Mouse (Mus musculus) hindbrain, embryonic 15.5 days (tissue): Measurements from ENCODE around the gene Tle6. TPM values are rescaled to one million over a fixed set of nuclear protein-coding genes. Genes with fewer than 3 reads are reported as not detected.
A peak's percentile ranks its signal among the peaks of the same experiment; 100 is the strongest.

Experiments used
- ATAC-seq: fragments of 200-750 bp; cut with Nextera tagmentation; 2 replicates; pipeline ENCODE4 v1.8.0; 2017; ENCODE audit warnings: low read depth, moderate number of reproducible peaks, moderate TSS enrichment; ENCODE audit not compliant: low FRiP score
- H3K27ac ChIP-seq: fragments of 300-500 bp; sonication (generic); replicated peaks from 2 replicates; pipeline ENCODE4 v1.5.1; 2015; ENCODE audit warnings: mild to moderate bottlenecking, inconsistent platforms
- H3K27me3 ChIP-seq: fragments of 300-500 bp; sonication (generic); 2 replicates; pipeline ENCODE4 v1.6.1; 2015; ENCODE audit warnings: control low read depth, inconsistent platforms
- H3K36me3 ChIP-seq: fragments of 300-500 bp; sonication (generic); 2 replicates; pipeline ENCODE4 v1.6.1; 2015; ENCODE audit warnings: control low read depth, inconsistent platforms
- H3K4me1 ChIP-seq: fragments of 300-500 bp; sonication (generic); replicated peaks from 2 replicates; pipeline ENCODE4 v1.6.1; 2015; ENCODE audit warnings: control low read depth, inconsistent platforms
- H3K4me2 ChIP-seq: fragments of 300-500 bp; sonication (generic); 2 replicates; pipeline ENCODE4 v1.6.1; 2015; ENCODE audit warnings: moderate library complexity, mild to moderate bottlenecking, inconsistent platforms
- H3K4me3 ChIP-seq: fragments of 300-500 bp; sonication (generic); 2 replicates; pipeline ENCODE4 v1.5.1; 2015; ENCODE audit warnings: mild to moderate bottlenecking, inconsistent platforms
- H3K9ac ChIP-seq: fragments of 300-500 bp; sonication (generic); 2 replicates; pipeline ENCODE4 v1.6.1; 2015; ENCODE audit warnings: inconsistent platforms
- H3K9me3 ChIP-seq: fragments of 300-500 bp; sonication (generic); 2 replicates; pipeline ENCODE4 v1.6.1; 2016; ENCODE audit warnings: control low read depth, inconsistent platforms
- WGBS: fragments of 180-500 bp; shearing (Covaris S2); methylation state at CpG from one replicate; pipeline ENCODE4 v1.1.7; 2015; 5-methylcytosine and 5-hydroxymethylcytosine counted together
- polyA plus RNA-seq: library from polyadenylated mRNA; unstranded; fragments of >200 nt; fragmentation: Nextera tagmentation; extraction: Ambion mirVana; gene quantifications from 2 replicates; pipeline ENCODE4 v1.2.1, GENCODE M21; 2015

Tle6 gene
- polyA plus RNA-seq, 1 experiment from 2014 or later, result 8.7 TPM

- no peaks in the 10 kb centered on the region for H3K36me3 ChIP-seq
- WGBS, result 56% methylated on average over 6 of the region's 6 CpGs
These were observed 14.6 kb upstream of the Tle6 start for GRCm38 (mm10) chr10:81615486-81615885.

DNA sequence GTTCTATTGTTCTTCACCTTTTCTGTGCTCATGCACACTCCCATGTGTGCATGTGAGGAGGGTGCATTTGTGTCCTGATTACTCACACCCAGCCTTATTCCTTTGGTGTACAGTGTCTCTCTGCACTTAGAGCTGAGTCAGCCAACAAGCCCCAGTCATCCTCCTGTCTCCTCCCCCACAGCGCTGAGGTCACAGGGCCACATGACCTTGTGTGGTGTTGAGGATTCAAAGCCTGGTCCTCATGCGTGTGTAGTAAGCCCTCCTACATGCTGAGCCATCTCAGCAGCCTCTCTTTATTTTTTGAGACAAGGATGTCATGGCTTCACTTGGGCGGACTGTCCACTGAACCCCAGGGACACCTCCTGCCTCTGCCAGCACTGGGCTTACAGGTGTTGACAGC, 11.9 kb upstream of the Tle6 start:
- Histone ChIP-seq H3K4me2 (no peak overlapping the region), H3K4me3 (no peak overlapping the region), H3K36me3 (no peaks in the 10 kb centered on the region), H3K9ac (no peak overlapping the region), H3K4me1 (no peaks in the 10 kb centered on the region), H3K27ac (no peak overlapping the region), H3K27me3 (no peaks in the 10 kb centered on the region), H3K9me3 (no peaks in the 10 kb centered on the region)
- no peak for ATAC-seq
- WGBS, result 67% methylated on average over 3 of the region's 3 CpGs

More at GRCm38 (mm10) chr10:81615486-81615885, 14.6 kb upstream of the Tle6 start:
- Histone ChIP-seq H3K4me1 (no peaks in the 10 kb centered on the region), H3K27ac (no peak overlapping the region), H3K9me3 (no peaks in the 10 kb centered on the region), H3K9ac (no peak overlapping the region), H3K27me3 (no peaks in the 10 kb centered on the region), H3K4me2 (no peak overlapping the region), H3K4me3 (no peak overlapping the region)
- ATAC-seq, result no peak

DNA sequence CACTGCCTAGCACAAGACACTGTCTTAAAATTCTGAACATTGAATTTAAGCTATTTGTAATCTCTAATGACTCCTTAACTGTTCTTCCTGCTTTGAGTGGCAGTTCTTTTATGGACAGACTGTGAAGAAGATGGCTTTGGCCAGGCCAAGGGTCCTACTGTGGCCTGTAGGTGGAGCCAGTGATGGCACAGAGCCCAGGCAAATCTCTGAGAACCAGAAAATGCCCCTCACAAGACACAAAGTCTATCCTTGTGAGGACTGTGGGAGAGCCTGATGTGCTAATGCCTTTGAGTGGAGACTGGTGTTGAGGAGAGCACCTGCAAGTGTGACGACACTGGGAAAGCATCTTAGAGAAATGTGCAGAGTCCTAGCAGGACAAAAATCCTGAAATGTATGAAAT, 7.4 kb upstream of the Tle6 start:
- 91% methylated on average over 1 of the region's 1 CpGs for WGBS
- H3K9ac ChIP-seq, result no peak overlapping the region
- ATAC-seq, result no peak
- H3K27ac ChIP-seq, result no peak overlapping the region
- no peak overlapping the region for H3K4me2 ChIP-seq
- H3K4me3 ChIP-seq, result no peak overlapping the region
- H3K36me3 ChIP-seq, result no peaks in the 10 kb centered on the region
- H3K9me3 ChIP-seq, result no peaks in the 10 kb centered on the region
- H3K4me1 ChIP-seq, result peaks cover 20% of the 10 kb centered on the region
- H3K27me3 ChIP-seq, result no peaks in the 10 kb centered on the region

DNA sequence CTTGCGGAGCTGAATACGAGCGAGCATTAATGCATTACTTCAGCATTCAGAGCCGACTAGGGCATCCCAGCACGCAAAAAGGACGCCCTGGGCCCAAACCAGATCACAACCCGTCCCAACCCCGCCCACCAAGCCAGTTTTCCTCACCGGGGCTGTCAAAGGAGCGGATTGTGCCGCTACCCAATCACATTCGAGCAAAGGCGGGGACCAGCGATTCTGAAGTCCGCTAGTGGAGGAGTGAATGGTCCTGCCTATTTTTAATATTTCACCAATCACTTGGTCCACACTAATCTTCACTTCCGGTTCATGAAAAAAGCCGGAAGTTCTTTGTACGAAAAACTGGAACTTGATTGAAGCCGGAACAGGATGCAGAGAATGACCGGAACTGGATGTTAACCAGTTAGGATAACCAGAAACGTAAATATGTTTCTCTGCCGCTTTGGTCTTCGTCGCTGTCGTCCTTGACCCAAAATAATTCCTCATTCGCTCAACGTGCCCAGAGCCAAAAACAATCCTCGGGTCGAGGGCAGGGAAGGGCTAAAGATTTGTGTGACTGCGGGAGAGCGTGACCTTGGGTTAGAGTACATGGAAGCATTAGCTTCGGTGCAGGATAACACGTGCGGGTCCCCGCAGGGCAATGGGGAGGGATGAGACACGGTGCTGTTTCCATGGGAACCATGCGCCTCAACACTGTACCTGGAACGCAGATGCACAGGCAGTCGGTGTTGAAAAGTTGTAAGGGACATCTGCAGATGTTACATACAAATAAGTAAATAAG, 5.3 kb upstream of the Tle6 start, which contains the start of gene BC025920:
TSS of gene BC025920 (plus strand) at position 297 of the 778 bp plus-strand sequence.
- Histone ChIP-seq H3K4me3 (peak within 1 kb of the TSS; percentile 48), H3K9ac (peak within 1 kb of the TSS; percentile 50), H3K4me2 (peak within 1 kb of the TSS; percentile 71), H3K4me1 (peaks cover 34% of the 10 kb centered on the region), H3K36me3 (no peaks in the 10 kb centered on the region), H3K27ac (peak within 1 kb of the TSS; percentile 88), H3K9me3 (no peaks in the 10 kb centered on the region), H3K27me3 (peaks cover 8% of the 10 kb centered on the region; the same call in 1 of the 2 replicates)
- peak; percentile 92 for ATAC-seq
- under 1% methylated on average over 39 of the region's 39 CpGs for WGBS

- Histone ChIP-seq H3K9me3 (no peaks in the 10 kb centered on the region), H3K4me1 (peaks cover 39% of the 10 kb centered on the region), H3K4me3 (peak overlapping the region; percentile 48), H3K27me3 (peaks cover 8% of the 10 kb centered on the region; the same call in 1 of the 2 replicates), H3K4me2 (peak overlapping the region; percentile 62), H3K36me3 (no peaks in the 10 kb centered on the region), H3K9ac (peak overlapping the region; percentile 46), H3K27ac (peak overlapping the region; percentile 88)
- peak; percentile 25; the same call in 1 of the 2 replicates for ATAC-seq
- WGBS, result 3% methylated on average over 14 of the region's 14 CpGs
These were observed 4.7 kb upstream of the Tle6 start for GRCm38 (mm10) chr10:81605666-81605973.

DNA sequence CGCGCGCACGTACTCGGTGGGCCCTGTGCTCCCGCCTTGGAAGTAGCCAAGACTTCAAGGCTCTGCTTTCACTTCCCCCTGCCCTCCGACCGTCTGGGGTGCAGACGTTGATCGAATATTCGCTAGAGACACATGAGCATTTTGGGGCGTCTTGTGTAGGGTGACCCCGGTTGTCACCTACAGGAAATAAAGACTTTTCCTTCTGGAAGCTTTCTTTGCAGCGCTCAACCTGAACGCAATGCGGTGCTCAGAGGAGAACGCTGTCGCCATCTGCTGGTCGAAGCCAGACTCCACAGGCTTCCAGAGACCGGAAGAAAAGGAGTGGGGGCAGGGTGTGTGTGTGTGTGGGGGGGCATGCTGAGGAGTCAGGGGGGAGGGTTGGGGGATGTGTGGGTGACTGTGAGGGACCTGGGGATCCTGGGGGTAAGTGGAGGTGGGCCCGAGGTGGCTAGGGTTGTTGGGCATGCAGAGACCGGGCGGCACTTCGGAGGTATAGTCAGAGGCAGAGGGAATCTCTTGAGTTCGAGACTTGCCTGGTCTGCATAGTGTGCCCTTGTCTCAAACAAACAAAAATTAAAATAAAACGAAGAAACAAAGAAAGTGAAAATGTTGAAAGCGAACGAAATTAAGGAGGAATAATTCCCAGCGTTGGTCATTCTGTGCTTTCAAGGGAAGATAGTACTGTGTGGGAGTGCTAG, 4.2 kb upstream of the Tle6 start:
- Histone ChIP-seq H3K9ac (peak overlapping the region; percentile 46), H3K27me3 (peaks cover 8% of the 10 kb centered on the region; the same call in 1 of the 2 replicates), H3K4me2 (peak overlapping the region; percentile 62), H3K4me1 (peaks cover 44% of the 10 kb centered on the region), H3K27ac (peak overlapping the region; percentile 88), H3K36me3 (no peaks in the 10 kb centered on the region), H3K4me3 (peak overlapping the region; percentile 48), H3K9me3 (no peaks in the 10 kb centered on the region)
- peak; percentile 13; the same call in 1 of the 2 replicates for ATAC-seq
- WGBS, result 18% methylated on average over 29 of the region's 29 CpGs

- 83% methylated on average over 12 of the region's 12 CpGs for WGBS
These were observed 3.4 kb upstream of the Tle6 start for GRCm38 (mm10) chr10:81604019-81604967.

DNA sequence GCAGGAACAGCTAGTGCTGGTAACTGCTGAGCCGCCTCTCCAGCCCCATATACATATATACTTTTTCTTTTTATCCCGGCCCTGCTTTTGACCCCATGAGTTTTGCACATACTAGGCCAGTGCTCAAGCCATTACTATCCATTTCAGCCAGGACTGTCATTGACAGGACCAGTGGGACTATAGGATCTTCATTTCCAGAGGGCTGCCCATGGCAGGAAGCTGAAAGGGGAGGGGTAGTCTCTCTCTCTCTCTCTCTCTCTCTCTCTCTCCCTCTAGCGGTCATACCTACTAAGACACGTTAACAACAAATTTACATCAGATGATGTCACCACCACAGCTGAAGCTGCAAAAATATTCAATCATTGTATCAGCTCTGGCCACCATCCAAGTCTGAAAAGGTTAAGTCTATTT, 1.9 kb upstream of the Tle6 start:
- Histone ChIP-seq H3K4me2 (no peak overlapping the region), H3K9me3 (no peaks in the 10 kb centered on the region), H3K27ac (0 out of 2 replicates have a peak overlapping the region, but pooled peaks have one; percentile 11), H3K4me1 (peaks cover 46% of the 10 kb centered on the region), H3K4me3 (no peak overlapping the region), H3K27me3 (peaks cover 17% of the 10 kb centered on the region; the same call in 1 of the 2 replicates), H3K36me3 (no peaks in the 10 kb centered on the region), H3K9ac (no peak overlapping the region)
- no peak for ATAC-seq
- 16% methylated on average over 4 of the region's 4 CpGs for WGBS

More at GRCm38 (mm10) chr10:81604019-81604967, 3.4 kb upstream of the Tle6 start:
- Histone ChIP-seq H3K9me3 (no peaks in the 10 kb centered on the region), H3K4me2 (peak overlapping the region; percentile 62), H3K4me3 (peak overlapping the region; percentile 12; the same call in 1 of the 2 replicates), H3K9ac (no peak overlapping the region), H3K36me3 (no peaks in the 10 kb centered on the region), H3K27me3 (peaks cover 15% of the 10 kb centered on the region; the same call in 1 of the 2 replicates), H3K4me1 (peaks cover 44% of the 10 kb centered on the region), H3K27ac (peak overlapping the region; percentile 66; the same call in 1 of the 2 replicates)
- no peak for ATAC-seq

- no peak for ATAC-seq
- H3K27ac ChIP-seq, result no peak overlapping the region
- peak overlapping the region; percentile 78 for H3K4me2 ChIP-seq
- peaks cover 19% of the 10 kb centered on the region; the same call in 1 of the 2 replicates for H3K27me3 ChIP-seq
- H3K4me1 ChIP-seq, result peaks cover 52% of the 10 kb centered on the region
- peak overlapping the region; percentile 33 for H3K4me3 ChIP-seq
- no peak overlapping the region for H3K9ac ChIP-seq
- WGBS, result 28% methylated on average over 7 of the region's 7 CpGs
- no peaks in the 10 kb centered on the region for H3K36me3 ChIP-seq
- no peaks in the 10 kb centered on the region for H3K9me3 ChIP-seq
These were observed 578 bp upstream of the Tle6 start for GRCm38 (mm10) chr10:81601396-81601905.

GRCm38 (mm10) chr10:81600096-81600495, 777 bp downstream of the Tle6 start:
- H3K27me3 ChIP-seq, result peaks cover 25% of the 10 kb centered on the region
- peaks cover 59% of the 10 kb centered on the region for H3K4me1 ChIP-seq
- 56% methylated on average over 10 of the region's 10 CpGs for WGBS
- H3K27ac ChIP-seq, result no peak overlapping the region
- H3K9me3 ChIP-seq, result no peaks in the 10 kb centered on the region
- H3K4me2 ChIP-seq, result no peak overlapping the region
- H3K9ac ChIP-seq, result no peak overlapping the region
- H3K4me3 ChIP-seq, result no peak overlapping the region
- no peaks in the 10 kb centered on the region for H3K36me3 ChIP-seq
- ATAC-seq, result no peak

- no peaks in the 10 kb centered on the region for H3K9me3 ChIP-seq
- peaks cover 29% of the 10 kb centered on the region for H3K27me3 ChIP-seq
- no peak overlapping the region for H3K9ac ChIP-seq
- H3K27ac ChIP-seq, result no peak overlapping the region
- no peaks in the 10 kb centered on the region for H3K36me3 ChIP-seq
- peaks cover 55% of the 10 kb centered on the region for H3K4me1 ChIP-seq
- no peak overlapping the region for H3K4me2 ChIP-seq
- no peak for ATAC-seq
- H3K4me3 ChIP-seq, result no peak overlapping the region
- 82% methylated on average over 5 of the region's 5 CpGs for WGBS
These were observed 1.2 kb downstream of the Tle6 start for GRCm38 (mm10) chr10:81599630-81600029.
